Mouse (Mus musculus): ENCODE results near the gene Sncg.
A peak's percentile ranks its signal among the peaks of the same experiment; 100 is the strongest.
"Not testable (repeated sequence)": the region's sequence is repeated elsewhere in the genome, so short reads cannot be mapped to it uniquely, and the experiment has no call there.

Sncg gene

GRCm38 (mm10) chr14:34374577-34374976 is at the start of gene Sncg:
Gene Sncg (minus strand): TSS chr14:34374789.
- DNase-seq (ENCODE audit: low spot score): no peak

- no peak for DNase-seq (ENCODE audit: low spot score)
These were observed 46.5 kb upstream of the Sncg start for GRCm38 (mm10) chr14:34421078-34421477.

GRCm38 (mm10) chr14:34417501-34417900 is 42.9 kb upstream of the Sncg start:
- DNase-seq (ENCODE audit: low spot score): no peak

- not testable (repeated sequence) for DNase-seq (ENCODE audit: low spot score)
These were observed 42.4 kb upstream of the Sncg start for GRCm38 (mm10) chr14:34416946-34417345.

GRCm38 (mm10) chr14:34412164-34412896 is 37.7 kb upstream of the Sncg start:
- no peak for DNase-seq (ENCODE audit: low spot score)

- no peak for DNase-seq (ENCODE audit: low spot score)
These were observed 36.1 kb upstream of the Sncg start for GRCm38 (mm10) chr14:34410716-34411115.

- no peak for DNase-seq (ENCODE audit: low spot score)
These were observed 28.8 kb upstream of the Sncg start for GRCm38 (mm10) chr14:34403424-34403823.

- peak; percentile 40 for DNase-seq (ENCODE audit: low spot score)
These were observed 28.3 kb upstream of the Sncg start for GRCm38 (mm10) chr14:34402871-34403270.

GRCm38 (mm10) chr14:34401135-34401534 is 26.5 kb upstream of the Sncg start:
- DNase-seq (ENCODE audit: low spot score): peak; percentile 65

- DNase-seq (ENCODE audit: low spot score): no peak
These were observed 25.4 kb upstream of the Sncg start for GRCm38 (mm10) chr14:34400021-34400420.

GRCm38 (mm10) chr14:34399301-34399700 is 24.7 kb upstream of the Sncg start:
- DNase-seq (ENCODE audit: low spot score): no peak

- no peak for DNase-seq (ENCODE audit: low spot score)
These were observed 24.3 kb upstream of the Sncg start for GRCm38 (mm10) chr14:34398901-34399300.

- no peak for DNase-seq (ENCODE audit: low spot score)
These were observed 23.3 kb upstream of the Sncg start for GRCm38 (mm10) chr14:34397871-34398270.

- DNase-seq (ENCODE audit: low spot score): no peak
These were observed 18.7 kb upstream of the Sncg start for GRCm38 (mm10) chr14:34393295-34393694.

- no peak for DNase-seq (ENCODE audit: low spot score)
These were observed 8.5 kb upstream of the Sncg start for GRCm38 (mm10) chr14:34382921-34383704.

- DNase-seq (ENCODE audit: low spot score): peak; percentile 33
These were observed 4.2 kb upstream of the Sncg start for GRCm38 (mm10) chr14:34378560-34379331.

- DNase-seq (ENCODE audit: low spot score): no peak
These were observed 2.5 kb upstream of the Sncg start for GRCm38 (mm10) chr14:34377121-34377520.

- no peak for DNase-seq (ENCODE audit: low spot score)
These were observed 1.4 kb upstream of the Sncg start for GRCm38 (mm10) chr14:34375941-34376340.

GRCm38 (mm10) chr14:34375415-34375904 is 871 bp upstream of the Sncg start, which contains the start of gene Mmrn2:
Gene Mmrn2 (plus strand): TSS chr14:34375465.
- no peak for DNase-seq (ENCODE audit: low spot score)

- DNase-seq (ENCODE audit: low spot score): no peak
These were observed 1.0 kb downstream of the Sncg start for GRCm38 (mm10) chr14:34373581-34373980.

GRCm38 (mm10) chr14:34372646-34373045 is 1.9 kb downstream of the Sncg start:
- DNase-seq (ENCODE audit: low spot score): peak; percentile 57

GRCm38 (mm10) chr14:34371763-34372162 is 2.8 kb downstream of the Sncg start:
- DNase-seq (ENCODE audit: low spot score): no peak
